ENCODE assay signal across 9 mouse cellular contexts in the genomic region with DNA sequence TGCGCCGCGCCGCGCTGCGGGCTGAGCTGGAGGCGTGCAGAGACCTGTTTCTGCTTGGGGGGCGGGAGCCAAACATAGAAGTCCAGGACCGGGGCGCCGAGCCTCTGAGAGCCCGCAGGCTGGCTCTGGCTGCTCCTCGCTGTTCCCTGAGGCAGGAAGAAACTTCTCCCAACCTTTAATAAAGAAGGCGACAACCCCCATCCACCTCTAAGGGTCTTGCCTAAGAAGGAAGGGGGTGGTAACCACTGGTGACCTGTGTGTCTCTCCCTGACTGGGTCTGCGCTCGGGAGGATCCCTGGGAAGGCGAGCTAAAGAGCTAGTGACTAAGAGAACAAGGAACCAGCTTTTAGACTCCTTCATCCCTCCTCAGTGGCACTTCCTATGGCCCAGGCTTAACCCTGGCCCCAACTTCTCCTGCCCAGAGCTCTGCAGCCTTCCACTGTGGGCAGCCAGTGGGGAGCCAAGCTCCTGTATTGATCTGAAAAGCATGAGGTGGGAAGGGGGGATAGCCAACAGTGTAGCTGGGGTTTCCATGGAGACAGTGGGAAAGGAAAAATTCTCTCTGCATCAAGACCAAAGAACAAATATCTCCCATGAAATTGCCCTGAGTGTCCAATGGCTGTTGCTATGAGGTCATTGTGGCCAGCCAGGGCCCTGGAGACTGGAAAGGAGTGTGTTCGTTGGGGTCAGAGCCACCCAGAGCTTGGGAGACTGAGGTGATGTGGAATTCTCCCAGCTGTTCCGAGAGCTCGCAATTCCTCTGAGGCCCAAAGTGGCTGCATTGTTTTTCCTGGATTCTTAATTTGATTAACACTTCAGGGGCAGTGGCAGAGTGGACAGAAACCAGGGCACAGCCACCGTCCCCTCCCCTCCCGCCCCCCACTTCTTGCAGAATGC. TPM values are rescaled to one million over a fixed set of nuclear protein-coding genes. Genes with fewer than 3 reads are reported as not detected.
DNase-seq lines count a peak whose midpoint lies in the region; ATAC-seq and TF ChIP-seq lines count a peak whose summit lies in the region.
"Had no signal": no experiment of that assay in that cellular context is flagged by ENCODE, and none has a peak within 500 bp of the region (broad histone marks: within the 10 kb centered on the region; RNA-seq: fewer than 3 reads in every experiment).

No protein-coding gene starts in this region.

- no peak for DNase-seq in heart, embryonic 10.5 days (ENCODE audit: low spot score)
- no peak for DNase-seq in heart, postnatal 10 days
- no peak for DNase-seq in ES-E14 (ENCODE audit: low read depth, low spot score)
- peak; percentile 56 for DNase-seq in hindbrain, embryonic 11.5 days (ENCODE audit: low spot score)
- DNase-seq in lung, postnatal 14 days: peak; percentile 40
- DNase-seq in cerebellum, adult 9-10 months: no peak
- no peak for DNase-seq in left cerebral cortex, postnatal 14 days (ENCODE audit: low spot score in 2 of 2)

- peak overlapping the region; percentile 65 for H3K27ac ChIP-seq in heart, embryonic 10.5 days
- no peak overlapping the region for H3K27ac ChIP-seq in ES-E14 (ENCODE audit: insufficient read depth, low read depth, low read length, poor library complexity, severe bottlenecking)
- peak overlapping the region; percentile 56 for H3K27ac ChIP-seq in hindbrain, embryonic 11.5 days (ENCODE audit: low read depth, low read length)

- H3K27me3 ChIP-seq in heart, embryonic 10.5 days (ENCODE audit: insufficient read depth, poor library complexity, severe bottlenecking): peaks cover 92% of the 10 kb centered on the region
- peaks cover 55% of the 10 kb centered on the region for H3K27me3 ChIP-seq in hindbrain, embryonic 11.5 days (ENCODE audit: control insufficient read depth, insufficient read depth, low read length)

- H3K4me2 ChIP-seq in hindbrain, embryonic 11.5 days (replicated peaks; ENCODE audit: low read depth, low read length): peak overlapping the region; percentile 98

- no peaks in the 10 kb centered on the region for H3K9me3 ChIP-seq in heart, embryonic 10.5 days
- H3K9me3 ChIP-seq in ES-E14 (ENCODE audit: control insufficient read depth, insufficient read depth, low read depth, low read length): no peaks in the 10 kb centered on the region
- no peaks in the 10 kb centered on the region for H3K9me3 ChIP-seq in hindbrain, embryonic 11.5 days (ENCODE audit: control insufficient read depth, low read length)

- H3K4me1 ChIP-seq in heart, embryonic 10.5 days: peaks cover 51% of the 10 kb centered on the region
- H3K4me1 ChIP-seq in ES-E14 (ENCODE audit: control insufficient read depth in 2 of 2, insufficient read depth in 2 of 2, low read length in 2 of 2, poor library complexity in 1 of 2): peaks cover 0 to 14% of the 10 kb centered on the region in 2 experiments; a peak in 2 of 4 replicates
- H3K4me1 ChIP-seq in hindbrain, embryonic 11.5 days (replicated peaks; ENCODE audit: control insufficient read depth, insufficient read depth, low read length): peaks cover 14% of the 10 kb centered on the region

- WGBS in heart, embryonic 10.5 days: 3% methylated on average over 22 of the region's 22 CpGs
- 2% methylated on average over 22 of the region's 22 CpGs for WGBS in hindbrain, embryonic 11.5 days

- intact Hi-C loops in heart, postnatal 10 days (cut with DNase I): no loop called here
- intact Hi-C loops in left cerebral cortex, postnatal 14 days (cut with DNase I): no loop called here

- H3K36me3 ChIP-seq in heart, embryonic 10.5 days: no peaks in the 10 kb centered on the region
- no peaks in the 10 kb centered on the region for H3K36me3 ChIP-seq in ES-E14 (ENCODE audit: control insufficient read depth, insufficient read depth, low read length, poor library complexity, severe bottlenecking)
- H3K36me3 ChIP-seq in hindbrain, embryonic 11.5 days (ENCODE audit: control insufficient read depth, insufficient read depth, low read length): no peaks in the 10 kb centered on the region

- H3K9ac ChIP-seq in ES-E14 (ENCODE audit: insufficient read depth, low read depth, low read length, poor library complexity, severe bottlenecking): peak overlapping the region; percentile 72; the same call in 1 of the 2 replicates
- H3K9ac ChIP-seq in hindbrain, embryonic 11.5 days (ENCODE audit: low read depth, low read length): peak overlapping the region; percentile 67

- peak; percentile 58 for ATAC-seq in hindbrain, embryonic 11.5 days (ENCODE audit: low FRiP score)
- no peak for ATAC-seq in megakaryocyte, adult 5-6 weeks (ENCODE audit: poor library complexity, severe bottlenecking)

- peak overlapping the region; percentile 70 for H3K4me3 ChIP-seq in heart, embryonic 10.5 days
- H3K4me3 ChIP-seq in ES-E14 (ENCODE audit: insufficient read depth in 1 of 2, low read depth in 1 of 2, low read length in 2 of 2, poor library complexity in 1 of 2, severe bottlenecking in 1 of 2): peak overlapping the region; percentile 58 to 72
- peak overlapping the region; percentile 61 for H3K4me3 ChIP-seq in hindbrain, embryonic 11.5 days (ENCODE audit: low read depth, low read length)

- in situ Hi-C loops in ES-E14 (cut with MboI; ENCODE audit: low sequenced_read_pairs in 2 of 2, unreplicated experiment in 2 of 2): loop anchor here in 1 of 2 experiments (25.0 kb wide), 1 partner anchor 191 kb away; no protein-coding TSS in a partner anchor

TF ChIP-seq in ES-E14, 5 proteins besides CTCF, POLR2A, EP300 and RAD21:
- no peak for TF ChIP-seq HCFC1 (IDR thresholded peaks at IDR 0.05; ENCODE audit: borderline replicate concordance, insufficient read depth, low read length)
- no peak for TF ChIP-seq CHD2 (IDR thresholded peaks at IDR 0.05; ENCODE audit: low read depth, low read length)
- no peak for TF ChIP-seq ZNF384 (IDR thresholded peaks at IDR 0.05; ENCODE audit: low read depth, low read length)
- TF ChIP-seq ZC3H11A (IDR thresholded peaks at IDR 0.05; ENCODE audit: borderline replicate concordance, low read depth, low read length): no peak
- TF ChIP-seq MAFK (IDR thresholded peaks at IDR 0.05; ENCODE audit: insufficient read depth, low read depth, low read length): no peak

RNA-seq across cellular contexts. Expression of a gene that starts 1.1 kb away (rescaled TPM):
- polyA plus RNA-seq in heart, embryonic 10.5 days (2016; fragmentation: Nextera tagmentation; extraction: Ambion mirVana): 0.96 and 0.98 TPM in 2 replicates
- under 1 TPM; 0.48 to 0.84 TPM for total RNA-seq in heart, postnatal 10 days (2021)
- total RNA-seq in ES-E14 (2012; rRNA removed): 3.8 and 4.0 TPM in 2 replicates
- 2.2 and 3.5 TPM in 2 replicates for polyA plus RNA-seq in hindbrain, embryonic 11.5 days (2014; fragmentation: Nextera tagmentation; extraction: Ambion mirVana)
- total RNA-seq in left cerebral cortex, postnatal 14 days (2021): 10 to 100 TPM; 18.3 to 20.4 TPM
- not detected in 2 replicates for total RNA-seq in megakaryocyte, adult 5-6 weeks (2015)
- total RNA-seq in megakaryocyte, adult 5-6 weeks (2017): not detected in 2 replicates
- total RNA-seq: CH12.LX had no signal

Comparison
In these comparisons a context has a peak if more than half of its experiments do, and no peak if none do; other contexts are left out.
1. DNase-seq: peak in hindbrain, embryonic 11.5 days (single experiment) and lung, postnatal 14 days (single experiment); none in heart, embryonic 10.5 days (single experiment), heart, postnatal 10 days (0 of 2), ES-E14 (single experiment), cerebellum, adult 9-10 months (single experiment) and left cerebral cortex, postnatal 14 days (0 of 2).
2. Peak in every context shown above with its lines, with median percentiles within 50 percentile points of each other: H3K4me3 ChIP-seq.